Mouse (Mus musculus) hindbrain, embryonic 16.5 days (tissue): ENCODE data around the gene Atg4a. TPM values are rescaled to one million over a fixed set of nuclear protein-coding genes. Genes with fewer than 3 reads are reported as not detected.
A peak's percentile ranks its signal among the peaks of the same experiment; 100 is the strongest.

ENCODE experiments used
- ATAC-seq: fragments of 200-750 bp; cut with Nextera tagmentation; 2 replicates; pipeline ENCODE4 v1.8.0; 2017; ENCODE audit warnings: moderate TSS enrichment, moderate library complexity
- H3K27ac ChIP-seq: fragments of 300-500 bp; sonication (generic); 2 replicates; pipeline ENCODE4 v1.5.1; 2014; ENCODE audit warnings: low read depth, mild to moderate bottlenecking, control low read depth, low read length, moderate library complexity
- H3K27me3 ChIP-seq: fragments of 300-500 bp; sonication (generic); replicated peaks from 2 replicates; pipeline ENCODE4 v1.6.1; 2014; ENCODE audit warnings: low read length; ENCODE audit not compliant: control insufficient read depth, insufficient read depth
- H3K36me3 ChIP-seq: fragments of 300-500 bp; sonication (generic); 2 replicates; pipeline ENCODE4 v1.6.1; 2014; ENCODE audit warnings: mild to moderate bottlenecking, low read length, moderate library complexity, mixed read lengths; ENCODE audit not compliant: control insufficient read depth, insufficient read depth
- H3K4me1 ChIP-seq: fragments of 300-500 bp; sonication (generic); 2 replicates; pipeline ENCODE4 v1.6.1; 2014; ENCODE audit warnings: low read depth, low read length; ENCODE audit not compliant: control insufficient read depth, insufficient read depth
- H3K4me2 ChIP-seq: fragments of 300-500 bp; sonication (generic); 2 replicates; pipeline ENCODE4 v1.6.1; 2014; ENCODE audit warnings: mild to moderate bottlenecking, low read length, control low read depth, moderate library complexity
- H3K4me3 ChIP-seq: fragments of 300-500 bp; sonication (generic); 2 replicates; pipeline ENCODE4 v1.5.1; 2014; ENCODE audit warnings: mild to moderate bottlenecking, low read length, control low read depth, moderate library complexity
- H3K9ac ChIP-seq: fragments of 300-500 bp; sonication (generic); 2 replicates; pipeline ENCODE4 v1.6.1; 2014; ENCODE audit warnings: low read depth, mild to moderate bottlenecking, control low read depth, low read length, moderate library complexity
- H3K9me3 ChIP-seq: fragments of 300-500 bp; sonication (generic); 2 replicates; pipeline ENCODE4 v1.6.1; 2014; ENCODE audit warnings: mild to moderate bottlenecking, low read length, moderate library complexity; ENCODE audit not compliant: control insufficient read depth
- WGBS: fragments of 180-500 bp; shearing (Covaris S2); extraction: QIAGEN DNeasy Blood & Tissue Kit; methylation state at CpG from one replicate; pipeline ENCODE4 v1.1.7; 2014; 5-methylcytosine and 5-hydroxymethylcytosine counted together
- polyA plus RNA-seq: library from polyadenylated mRNA; unstranded; fragments of >200 nt; fragmentation: Nextera tagmentation; extraction: Ambion mirVana; gene quantifications from 2 replicates; pipeline ENCODE4 v1.2.1, GENCODE M21; 2015

Gene Atg4a
- polyA plus RNA-seq, 1 experiment from 2014 or later, result 9.8 TPM

- H3K36me3 ChIP-seq, result no peaks in the 10 kb centered on the region
- no peaks in the 10 kb centered on the region for H3K4me1 ChIP-seq
- no peak overlapping the region for H3K9ac ChIP-seq
- peak; percentile 34; the same call in 1 of the 2 replicates for ATAC-seq
- no peak overlapping the region for H3K4me3 ChIP-seq
- H3K9me3 ChIP-seq, result no peaks in the 10 kb centered on the region
- H3K4me2 ChIP-seq, result no peak overlapping the region
- H3K27ac ChIP-seq, result no peak overlapping the region
- H3K27me3 ChIP-seq, result peaks cover 3% of the 10 kb centered on the region; the same call in 1 of the 2 replicates
These were observed 193.6 kb downstream of the Atg4a start for GRCm38 (mm10) chrX:141150290-141150689.

DNA sequence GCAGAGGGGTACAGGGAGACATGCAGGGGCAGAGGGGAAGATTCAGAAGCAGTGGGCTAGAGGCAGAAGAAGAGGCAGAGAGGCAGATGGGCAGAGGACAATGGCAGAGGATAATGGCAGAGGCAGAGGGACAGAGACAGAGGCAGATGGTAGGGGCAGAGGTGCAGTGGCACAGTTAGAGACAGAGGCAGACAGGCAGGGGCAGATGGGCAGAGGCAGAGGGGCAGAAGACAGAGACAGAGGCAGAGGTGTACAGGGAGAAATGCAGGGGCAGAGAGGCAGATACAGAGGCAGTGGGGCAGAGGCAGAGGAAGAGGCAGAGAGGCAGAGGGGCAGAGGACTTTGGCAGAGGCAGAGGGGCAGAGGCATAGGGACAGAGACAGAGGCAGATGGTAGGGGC, 194.5 kb downstream of the Atg4a start:
- no peaks in the 10 kb centered on the region for H3K9me3 ChIP-seq

DNA sequence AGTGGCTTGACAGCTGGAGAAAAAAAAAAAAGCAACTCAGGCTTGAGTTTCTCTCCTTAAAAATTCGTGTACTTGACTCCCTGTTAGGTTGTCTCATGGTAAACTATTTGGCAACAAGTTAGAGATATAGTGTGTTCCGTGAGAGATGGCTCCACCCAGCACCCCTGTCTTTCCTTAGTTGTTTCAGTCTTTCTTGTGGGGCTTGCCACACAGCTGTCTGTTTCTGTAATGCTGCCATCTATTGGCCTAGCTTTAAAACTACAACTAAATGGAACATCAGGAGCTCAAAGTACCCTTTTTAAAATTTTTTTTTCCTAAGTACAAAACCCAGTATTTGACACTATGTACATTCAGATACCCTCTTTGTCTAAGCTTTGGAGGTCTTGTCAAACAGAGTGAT, 200.0 kb downstream of the Atg4a start:
- H3K4me3 ChIP-seq, result no peak overlapping the region
- no peak overlapping the region for H3K9ac ChIP-seq
- no peaks in the 10 kb centered on the region for H3K36me3 ChIP-seq
- H3K27me3 ChIP-seq, result peaks cover 8% of the 10 kb centered on the region
- H3K9me3 ChIP-seq, result no peaks in the 10 kb centered on the region
- no peak overlapping the region for H3K27ac ChIP-seq
- no peaks in the 10 kb centered on the region for H3K4me1 ChIP-seq
- no peak overlapping the region for H3K4me2 ChIP-seq
- ATAC-seq, result no peak
- WGBS, result 9% methylated on average over 2 of the region's 2 CpGs

More for the DNA sequence above, 194.5 kb downstream of the Atg4a start:
- ATAC-seq, result no peak
- Histone ChIP-seq H3K27me3 (peaks cover 5% of the 10 kb centered on the region), H3K4me2 (no peak overlapping the region), H3K27ac (no peak overlapping the region), H3K4me3 (no peak overlapping the region), H3K36me3 (no peaks in the 10 kb centered on the region), H3K9ac (no peak overlapping the region), H3K4me1 (no peaks in the 10 kb centered on the region)

- Histone ChIP-seq H3K4me3 (no peak overlapping the region), H3K4me2 (no peak overlapping the region), H3K4me1 (no peaks in the 10 kb centered on the region), H3K36me3 (no peaks in the 10 kb centered on the region), H3K27ac (no peak overlapping the region), H3K9me3 (no peaks in the 10 kb centered on the region), H3K9ac (no peak overlapping the region), H3K27me3 (peaks cover 8% of the 10 kb centered on the region)
- ATAC-seq, result no peak
- WGBS, result 62% methylated on average over 4 of the region's 4 CpGs
These were observed 200.9 kb downstream of the Atg4a start for GRCm38 (mm10) chrX:141157626-141158025.

GRCm38 (mm10) chrX:141158160-141158559, 201.5 kb downstream of the Atg4a start:
- ATAC-seq, result no peak
- 48% methylated on average over 4 of the region's 4 CpGs for WGBS
- H3K36me3 ChIP-seq, result no peaks in the 10 kb centered on the region

DNA sequence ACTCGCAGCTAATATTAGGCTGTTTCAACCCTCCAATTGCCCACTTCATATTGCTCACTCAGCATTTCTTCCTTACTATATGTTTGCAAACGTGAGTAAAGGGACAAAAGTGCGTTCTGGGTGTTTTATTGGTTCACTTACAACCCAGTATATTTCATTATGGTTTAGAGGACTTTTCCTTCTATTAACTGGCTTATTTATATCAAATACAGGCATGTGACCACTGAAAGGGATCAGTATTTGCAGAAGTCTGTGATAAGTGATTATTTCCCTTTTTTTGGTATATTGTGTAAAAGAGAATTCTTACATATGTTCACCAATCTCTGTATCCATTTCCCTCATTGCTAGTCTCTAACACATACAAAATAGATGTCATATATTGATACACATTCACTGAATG, 203.7 kb downstream of the Atg4a start:
- 81% methylated on average over 3 of the region's 3 CpGs for WGBS
- Histone ChIP-seq H3K4me2 (no peak overlapping the region), H3K4me3 (no peak overlapping the region), H3K9ac (no peak overlapping the region), H3K27ac (no peak overlapping the region), H3K4me1 (no peaks in the 10 kb centered on the region), H3K36me3 (no peaks in the 10 kb centered on the region), H3K27me3 (peaks cover 8% of the 10 kb centered on the region), H3K9me3 (no peaks in the 10 kb centered on the region)
- no peak for ATAC-seq

More at GRCm38 (mm10) chrX:141158160-141158559, 201.5 kb downstream of the Atg4a start:
- Histone ChIP-seq H3K27me3 (peaks cover 8% of the 10 kb centered on the region), H3K9me3 (no peaks in the 10 kb centered on the region), H3K4me3 (no peak overlapping the region), H3K9ac (no peak overlapping the region), H3K4me2 (no peak overlapping the region), H3K4me1 (no peaks in the 10 kb centered on the region), H3K27ac (no peak overlapping the region)

GRCm38 (mm10) chrX:141165067-141165466, 208.4 kb downstream of the Atg4a start:
- Histone ChIP-seq H3K4me2 (no peak overlapping the region), H3K36me3 (no peaks in the 10 kb centered on the region), H3K9me3 (no peaks in the 10 kb centered on the region), H3K4me1 (no peaks in the 10 kb centered on the region), H3K4me3 (no peak overlapping the region), H3K9ac (no peak overlapping the region), H3K27ac (no peak overlapping the region), H3K27me3 (peaks cover 4% of the 10 kb centered on the region; the same call in 1 of the 2 replicates)
- no peak for ATAC-seq
- 98% methylated on average over 4 of the region's 4 CpGs for WGBS

DNA sequence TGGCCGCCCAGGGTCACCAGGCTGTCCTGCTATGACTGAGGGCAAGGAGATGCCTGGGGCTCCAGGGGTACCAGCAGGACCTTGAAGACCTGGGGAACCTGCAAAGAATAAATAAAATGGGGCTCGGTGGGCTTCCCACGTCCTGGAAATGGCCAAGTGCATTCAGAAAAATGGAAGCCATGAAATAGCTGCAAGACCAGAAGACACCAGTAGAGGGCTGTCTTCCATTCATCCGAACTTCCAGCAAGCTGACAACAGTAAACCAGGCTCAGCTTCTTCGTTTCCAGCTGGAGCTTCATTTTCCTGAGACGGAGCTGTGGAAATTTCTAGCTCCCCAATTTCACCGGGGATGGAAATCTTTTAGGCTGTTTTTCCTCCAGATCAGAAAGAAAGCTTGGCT, 218.6 kb downstream of the Atg4a start:
- no peak overlapping the region for H3K4me2 ChIP-seq
- no peak overlapping the region for H3K9ac ChIP-seq
- no peaks in the 10 kb centered on the region for H3K36me3 ChIP-seq
- ATAC-seq, result no peak; the same call in 1 of the 2 replicates
- H3K9me3 ChIP-seq, result no peaks in the 10 kb centered on the region
- no peak overlapping the region for H3K4me3 ChIP-seq
- no peaks in the 10 kb centered on the region for H3K4me1 ChIP-seq
- no peak overlapping the region for H3K27ac ChIP-seq
- WGBS, result 36% methylated on average over 7 of the region's 7 CpGs
- H3K27me3 ChIP-seq, result no peaks in the 10 kb centered on the region; the same call in 1 of the 2 replicates

DNA sequence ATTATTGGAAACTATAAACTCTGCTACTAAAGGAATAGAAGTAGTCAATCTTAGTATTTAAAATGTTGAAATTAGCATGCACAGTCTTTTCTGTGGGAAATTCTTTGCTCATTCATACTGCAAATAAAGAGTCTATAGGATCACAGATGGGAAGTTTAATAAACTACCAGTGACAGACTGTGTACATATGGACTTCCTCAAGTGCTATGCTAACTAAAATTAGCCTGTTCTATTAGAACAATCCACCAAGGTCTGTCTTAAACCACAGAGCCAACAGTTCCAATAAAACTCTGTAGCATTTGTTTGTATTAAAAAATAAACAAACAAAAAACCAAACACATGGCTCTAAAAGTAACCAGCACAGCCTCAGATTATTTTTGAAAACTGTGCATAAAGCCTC, 238.3 kb downstream of the Atg4a start:
- H3K36me3 ChIP-seq, result no peaks in the 10 kb centered on the region
- no peaks in the 10 kb centered on the region for H3K4me1 ChIP-seq
- no peak overlapping the region for H3K27ac ChIP-seq
- no peaks in the 10 kb centered on the region for H3K9me3 ChIP-seq
- no peak for ATAC-seq
- H3K4me2 ChIP-seq, result no peak overlapping the region
- H3K27me3 ChIP-seq, result peaks cover 9% of the 10 kb centered on the region
- no peak overlapping the region for H3K9ac ChIP-seq
- H3K4me3 ChIP-seq, result no peak overlapping the region

GRCm38 (mm10) chrX:141198993-141199392, 242.3 kb downstream of the Atg4a start:
- Histone ChIP-seq H3K27ac (no peak overlapping the region), H3K36me3 (no peaks in the 10 kb centered on the region), H3K9ac (no peak overlapping the region), H3K4me1 (no peaks in the 10 kb centered on the region), H3K27me3 (no peaks in the 10 kb centered on the region; the same call in 1 of the 2 replicates), H3K4me2 (no peak overlapping the region), H3K9me3 (no peaks in the 10 kb centered on the region), H3K4me3 (no peak overlapping the region)
- ATAC-seq, result no peak
- WGBS, result 85% methylated on average over 3 of the region's 3 CpGs
